In genomic region chr14:21592985-21593750, GRCm38 (mm10) we compare ENCODE assay signal across 15 mouse cellular contexts.
A peak's percentile ranks its signal among the peaks of the same experiment; 100 is the strongest.
DNase-seq lines count a peak whose midpoint lies in the region; ATAC-seq and TF ChIP-seq lines count a peak whose summit lies in the region.
"Had no signal": no experiment of that assay in that cellular context is flagged by ENCODE, and none has a peak within 500 bp of the region (broad histone marks: within the 10 kb centered on the region; RNA-seq: fewer than 3 reads in every experiment).

No protein-coding gene starts in this region.

- no peak for TF ChIP-seq POLR2A in kidney, adult 2 months (IDR thresholded peaks at IDR 0.05; ENCODE audit: low read depth, low read length)

- 45% methylated on average over 8 of the region's 8 CpGs for WGBS in kidney, adult 2 months
- 53% methylated on average over 8 of the region's 8 CpGs for WGBS in kidney, embryonic 16.5 days
- 51% methylated on average over 8 of the region's 8 CpGs for WGBS in embryonic facial prominence, embryonic 14.5 days

- DNase-seq in adrenal gland, adult (ENCODE audit: inconsistent age in 2 of 2, low spot score in 1 of 2): peak; percentile 32 to 79
- DNase-seq in adrenal gland, postnatal 10 days: no peak
- peak; percentile 62 for DNase-seq in kidney, adult 2 months
- peak; percentile 28 for DNase-seq in ES-E14 (ENCODE audit: low read depth, low spot score)
- DNase-seq in embryonic facial prominence, embryonic 14.5 days (ENCODE audit: low spot score): peak; percentile 89
- no peak for DNase-seq in cerebellum, postnatal 10 days
- DNase-seq in left cerebral cortex, adult 18-20 months (ENCODE audit: low spot score in 2 of 2): no peak
- DNase-seq: cerebellum, postnatal 36 days; kidney, postnatal 25 days; liver, embryonic 13.5 days; lung, postnatal 10 days; right cerebral cortex, postnatal 25 days had no signal

- H3K27ac ChIP-seq in kidney, adult 2 months (ENCODE audit: insufficient read depth, low read depth, low read length): peak overlapping the region; percentile 57
- no peak overlapping the region for H3K27ac ChIP-seq in kidney, embryonic 16.5 days (ENCODE audit: low read length)
- no peak overlapping the region for H3K27ac ChIP-seq in ES-E14 (ENCODE audit: insufficient read depth, low read depth, low read length, poor library complexity, severe bottlenecking)
- H3K27ac ChIP-seq in embryonic facial prominence, embryonic 14.5 days (replicated peaks; ENCODE audit: low read depth, low read length): peak overlapping the region; percentile 50; the same call in 1 of the 2 replicates
- H3K27ac ChIP-seq: liver, embryonic 13.5 days had no signal

- no peak overlapping the region for H3K9ac ChIP-seq in kidney, embryonic 16.5 days (replicated peaks; ENCODE audit: low read length)
- H3K9ac ChIP-seq in ES-E14 (ENCODE audit: insufficient read depth, low read depth, low read length, poor library complexity, severe bottlenecking): no peak overlapping the region
- H3K9ac ChIP-seq in embryonic facial prominence, embryonic 14.5 days (ENCODE audit: low read depth, low read length): no peak overlapping the region
- H3K9ac ChIP-seq: liver, embryonic 13.5 days had no signal

- H3K27me3 ChIP-seq in kidney, adult 2 months (replicated peaks; ENCODE audit: control insufficient read depth, insufficient read depth, low read length): no peaks in the 10 kb centered on the region
- H3K27me3 ChIP-seq in kidney, embryonic 16.5 days (ENCODE audit: insufficient read depth, low read length): no peaks in the 10 kb centered on the region
- H3K27me3 ChIP-seq in embryonic facial prominence, embryonic 14.5 days (replicated peaks; ENCODE audit: control insufficient read depth, insufficient read depth, low read length): no peaks in the 10 kb centered on the region
- H3K27me3 ChIP-seq: liver, embryonic 13.5 days had no signal

- no peak overlapping the region for H3K4me2 ChIP-seq in kidney, embryonic 16.5 days (replicated peaks; ENCODE audit: low read depth, low read length)
- H3K4me2 ChIP-seq in embryonic facial prominence, embryonic 14.5 days (ENCODE audit: low read depth, low read length): no peak overlapping the region
- H3K4me2 ChIP-seq: liver, embryonic 13.5 days had no signal

- no peaks in the 10 kb centered on the region for H3K36me3 ChIP-seq in kidney, adult 2 months (ENCODE audit: control insufficient read depth, insufficient read depth, low read length)
- H3K36me3 ChIP-seq in kidney, embryonic 16.5 days (ENCODE audit: insufficient read depth, low read length): peaks cover 17% of the 10 kb centered on the region; the same call in 1 of the 2 replicates
- H3K36me3 ChIP-seq in ES-E14 (ENCODE audit: control insufficient read depth, insufficient read depth, low read length, poor library complexity, severe bottlenecking): peaks cover 1% of the 10 kb centered on the region; the same call in 1 of the 2 replicates
- 0 out of 2 replicates have a peak, but pooled peaks cover 3% of the 10 kb centered on the region for H3K36me3 ChIP-seq in embryonic facial prominence, embryonic 14.5 days (ENCODE audit: control insufficient read depth, insufficient read depth, low read length)

- no peak for TF ChIP-seq CTCF in kidney, adult 2 months (conservative IDR thresholded peaks at IDR 0.05; ENCODE audit: insufficient read depth, insufficient read length, low read depth, low read length)

- no peak overlapping the region for H3K4me3 ChIP-seq in kidney, adult 2 months (ENCODE audit: insufficient read depth, low read depth, low read length)
- H3K4me3 ChIP-seq in kidney, embryonic 16.5 days (ENCODE audit: low read length): no peak overlapping the region
- H3K4me3 ChIP-seq in ES-E14 (ENCODE audit: insufficient read depth in 1 of 2, low read depth in 1 of 2, low read length in 2 of 2, poor library complexity in 1 of 2, severe bottlenecking in 1 of 2): no peak overlapping the region
- H3K4me3 ChIP-seq in embryonic facial prominence, embryonic 14.5 days (ENCODE audit: low read depth, low read length): no peak overlapping the region
- H3K4me3 ChIP-seq: erythroblast, embryonic 14.5 days; liver, embryonic 13.5 days had no signal

- peaks cover 9% of the 10 kb centered on the region; the same call in 1 of the 2 replicates for H3K9me3 ChIP-seq in kidney, embryonic 16.5 days (ENCODE audit: low read length)
- H3K9me3 ChIP-seq in ES-E14 (ENCODE audit: control insufficient read depth, insufficient read depth, low read depth, low read length): no peaks in the 10 kb centered on the region
- H3K9me3 ChIP-seq in embryonic facial prominence, embryonic 14.5 days (ENCODE audit: control insufficient read depth, low read length): 0 out of 2 replicates have a peak, but pooled peaks cover 4% of the 10 kb centered on the region

- no peak for ATAC-seq in kidney, embryonic 16.5 days (ENCODE audit: low FRiP score, low TSS enrichment)
- peak; percentile 94 for ATAC-seq in embryonic facial prominence, embryonic 14.5 days (ENCODE audit: low read depth)
- ATAC-seq: activated CD4-positive, CD25-positive, alpha-beta regulatory T cell, adult 4 months had no signal

- in situ Hi-C loops in ES-E14 (cut with MboI; ENCODE audit: low sequenced_read_pairs in 2 of 2, unreplicated experiment in 2 of 2): loop anchor here in 1 of 2 experiments (25.0 kb wide), 1 partner anchor 456 kb away; no protein-coding TSS in a partner anchor

- peaks cover 10% of the 10 kb centered on the region; the same call in 1 of the 2 replicates for H3K4me1 ChIP-seq in kidney, adult 2 months (ENCODE audit: control insufficient read depth, insufficient read depth, low read length)
- peaks cover 7% of the 10 kb centered on the region for H3K4me1 ChIP-seq in kidney, embryonic 16.5 days (ENCODE audit: insufficient read depth, low read length)
- peaks cover 2 to 7% of the 10 kb centered on the region in 2 experiments; a peak in 2 of 4 replicates for H3K4me1 ChIP-seq in ES-E14 (ENCODE audit: control insufficient read depth in 2 of 2, insufficient read depth in 2 of 2, low read length in 2 of 2, poor library complexity in 1 of 2)
- H3K4me1 ChIP-seq in embryonic facial prominence, embryonic 14.5 days (ENCODE audit: control insufficient read depth, insufficient read depth, low read length): peaks cover 4% of the 10 kb centered on the region; the same call in 1 of the 2 replicates

TF ChIP-seq in ES-E14, 5 proteins besides CTCF, POLR2A, EP300 and RAD21:
- TF ChIP-seq HCFC1 (IDR thresholded peaks at IDR 0.05; ENCODE audit: borderline replicate concordance, insufficient read depth, low read length) (no peak), ZC3H11A (IDR thresholded peaks at IDR 0.05; ENCODE audit: borderline replicate concordance, low read depth, low read length) (no peak), CHD2 (IDR thresholded peaks at IDR 0.05; ENCODE audit: low read depth, low read length) (no peak), MAFK (IDR thresholded peaks at IDR 0.05; ENCODE audit: insufficient read depth, low read depth, low read length) (no peak), ZNF384 (IDR thresholded peaks at IDR 0.05; ENCODE audit: low read depth, low read length) (no peak)

Comparison
In these comparisons a context has a peak if more than half of its experiments do, and no peak if none do; other contexts are left out.
1. DNase-seq: peak in adrenal gland, adult (2 of 2), kidney, adult 2 months (single experiment), ES-E14 (single experiment) and embryonic facial prominence, embryonic 14.5 days (single experiment); none in adrenal gland, postnatal 10 days (single experiment), cerebellum, postnatal 10 days (0 of 2) and left cerebral cortex, adult 18-20 months (0 of 2).
2. H3K27ac ChIP-seq: peak in kidney, adult 2 months (single experiment) and embryonic facial prominence, embryonic 14.5 days (single experiment); none in kidney, embryonic 16.5 days (single experiment) and ES-E14 (single experiment).